Mouse (Mus musculus) cerebral cortex, adult 2 months (tissue): ENCODE results near the gene Cbx4.

Experiments used
- WGBS: fragments of 180-500 bp; shearing (Covaris S2); methylation state at CpG from one replicate; pipeline ENCODE4 v1.1.7; 2018; 5-methylcytosine and 5-hydroxymethylcytosine counted together

Cbx4 gene

DNA sequence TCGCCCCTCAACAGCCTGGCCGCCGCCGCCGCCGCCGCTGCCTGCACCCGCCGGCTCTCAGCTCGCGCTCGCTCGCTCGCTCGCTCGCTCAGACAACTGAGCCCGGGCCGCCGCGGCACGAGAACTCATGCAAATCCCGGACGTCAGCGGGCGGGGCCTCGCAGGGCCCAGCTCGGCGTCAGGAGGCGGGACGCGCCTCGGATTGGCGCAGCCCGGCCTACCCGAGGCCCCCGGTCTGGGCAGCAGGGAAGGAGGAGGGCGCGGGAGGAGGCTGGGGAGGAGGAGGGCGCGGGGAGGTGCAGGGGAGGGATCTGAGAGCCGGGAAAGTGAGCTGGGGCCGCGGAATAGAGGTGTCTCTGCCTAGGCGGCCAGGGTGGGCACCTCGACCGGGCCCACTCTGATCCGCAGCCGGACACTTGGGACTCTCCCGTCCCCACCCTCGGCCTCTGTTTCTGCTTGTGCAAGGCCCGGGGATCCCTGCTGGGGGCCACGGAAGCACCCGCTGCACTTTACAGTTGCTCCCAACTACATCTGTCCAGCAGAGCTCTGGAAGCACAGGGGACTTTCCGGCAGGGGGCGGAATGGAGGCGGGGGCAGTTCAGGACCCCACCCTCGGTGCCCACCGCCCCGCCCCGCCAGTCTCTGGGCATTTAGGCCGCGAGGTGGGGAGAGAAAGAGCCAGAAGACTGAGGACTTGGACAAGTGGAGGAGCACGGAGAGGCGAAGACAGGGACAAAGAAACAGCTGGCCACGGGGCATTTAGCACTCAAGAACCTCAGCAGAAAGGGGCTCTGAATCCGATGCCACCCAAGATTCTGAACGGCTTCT, at the start of gene Cbx4:
Gene Cbx4 (minus strand): TSS at position 78 of the 828 bp plus-strand sequence.
- WGBS = 1% methylated on average over 66 of the region's 67 CpGs

DNA sequence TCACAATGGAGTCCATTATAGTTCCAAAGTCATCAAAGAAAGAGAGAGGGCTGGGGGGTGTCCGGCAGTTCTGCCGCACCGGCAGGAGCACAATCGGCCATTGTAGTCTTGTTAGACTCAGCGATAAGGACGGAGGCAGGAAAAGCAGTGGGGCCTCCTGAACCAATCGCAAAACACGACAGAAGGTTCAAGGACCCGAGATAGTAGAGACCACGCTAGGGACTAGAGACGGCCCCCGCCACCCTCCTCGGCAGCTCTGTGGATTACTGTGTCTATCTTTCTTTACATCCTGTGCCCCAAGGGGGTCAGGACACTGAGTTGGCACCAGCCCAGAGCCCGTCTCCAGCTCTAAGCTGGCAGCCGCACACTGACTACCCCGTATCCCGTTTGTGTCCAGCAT, 48.6 kb upstream of the Cbx4 start:
- WGBS = 27% methylated on average over 17 of the region's 17 CpGs

DNA sequence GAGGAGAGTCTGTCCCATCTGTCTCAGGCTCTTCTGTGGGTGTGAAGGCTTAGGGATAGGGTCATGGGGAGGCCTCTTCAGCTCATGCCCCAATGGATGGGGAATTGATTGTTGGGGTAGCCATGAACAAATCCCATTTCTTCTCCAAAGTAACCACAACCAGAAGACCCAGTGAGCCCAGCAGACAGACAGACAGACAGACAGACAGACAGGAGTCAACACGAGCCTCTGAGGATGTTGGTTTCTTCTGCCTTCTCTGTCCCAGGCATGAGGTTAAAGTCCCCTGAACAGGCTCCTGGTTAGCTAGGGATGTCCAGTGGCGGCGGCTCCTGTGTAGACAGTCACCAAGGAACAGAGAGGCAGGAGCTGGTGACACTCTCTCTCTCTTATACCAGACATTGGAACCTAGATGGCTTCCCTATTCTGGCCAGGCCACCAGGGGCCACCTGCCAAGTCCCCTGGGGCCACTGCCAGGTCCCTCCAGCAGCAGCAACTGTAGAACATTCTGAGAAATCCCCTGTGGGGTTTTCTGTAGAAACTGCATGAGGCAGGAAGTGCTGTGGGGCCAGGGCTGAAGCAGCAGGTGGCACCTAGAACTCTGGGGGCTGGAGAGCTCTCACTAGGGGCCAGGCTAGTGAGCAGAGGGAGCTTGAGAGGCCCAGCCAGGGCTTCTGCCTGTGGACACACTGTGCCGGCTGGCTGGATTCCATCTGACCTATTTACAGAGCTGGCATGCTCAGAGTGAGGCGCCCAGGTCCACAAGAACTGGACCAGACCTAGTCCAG, 47.6 kb upstream of the Cbx4 start:
- WGBS = 76% methylated on average over 5 of the region's 5 CpGs

DNA sequence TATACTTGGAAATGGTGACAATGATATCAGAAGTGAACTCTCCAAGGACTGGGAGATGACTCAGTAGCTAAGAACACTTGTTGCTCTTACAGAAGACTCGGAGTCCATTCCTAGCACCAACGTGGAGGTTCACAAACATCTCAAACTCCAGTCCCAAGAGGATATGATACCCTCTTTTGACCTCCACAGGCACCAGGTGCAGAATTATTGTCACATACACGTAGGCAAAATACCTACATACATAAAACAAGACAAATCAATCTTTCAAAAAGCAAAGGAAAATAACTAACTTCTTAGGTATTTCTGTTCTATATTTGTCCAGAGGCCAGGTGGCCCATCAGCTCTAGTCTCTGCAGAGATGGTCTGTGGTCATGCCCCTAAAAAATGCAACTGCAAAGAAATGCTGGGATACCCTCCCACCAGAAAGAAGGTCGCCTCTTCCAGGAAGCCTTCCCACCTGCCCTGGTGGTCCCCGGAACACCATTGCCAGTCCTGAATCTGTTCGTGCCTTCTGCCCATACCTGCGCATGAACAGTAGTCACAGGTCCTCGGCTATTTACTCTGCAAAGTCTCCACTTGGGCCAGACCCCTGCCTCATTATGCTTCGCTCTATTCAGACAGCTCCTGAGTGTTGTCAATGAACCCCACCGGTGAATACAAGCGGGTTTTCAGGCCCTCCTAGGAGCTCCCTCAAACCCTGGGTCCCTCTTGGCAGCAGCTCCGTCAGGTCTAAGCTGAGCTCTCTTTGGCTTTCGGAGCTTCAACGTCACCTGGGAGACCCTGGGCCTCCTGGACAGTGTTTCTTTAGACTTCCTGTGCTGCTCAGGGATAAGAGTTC, 46.4 kb upstream of the Cbx4 start:
- 88% methylated on average over 14 of the region's 14 CpGs for WGBS

DNA sequence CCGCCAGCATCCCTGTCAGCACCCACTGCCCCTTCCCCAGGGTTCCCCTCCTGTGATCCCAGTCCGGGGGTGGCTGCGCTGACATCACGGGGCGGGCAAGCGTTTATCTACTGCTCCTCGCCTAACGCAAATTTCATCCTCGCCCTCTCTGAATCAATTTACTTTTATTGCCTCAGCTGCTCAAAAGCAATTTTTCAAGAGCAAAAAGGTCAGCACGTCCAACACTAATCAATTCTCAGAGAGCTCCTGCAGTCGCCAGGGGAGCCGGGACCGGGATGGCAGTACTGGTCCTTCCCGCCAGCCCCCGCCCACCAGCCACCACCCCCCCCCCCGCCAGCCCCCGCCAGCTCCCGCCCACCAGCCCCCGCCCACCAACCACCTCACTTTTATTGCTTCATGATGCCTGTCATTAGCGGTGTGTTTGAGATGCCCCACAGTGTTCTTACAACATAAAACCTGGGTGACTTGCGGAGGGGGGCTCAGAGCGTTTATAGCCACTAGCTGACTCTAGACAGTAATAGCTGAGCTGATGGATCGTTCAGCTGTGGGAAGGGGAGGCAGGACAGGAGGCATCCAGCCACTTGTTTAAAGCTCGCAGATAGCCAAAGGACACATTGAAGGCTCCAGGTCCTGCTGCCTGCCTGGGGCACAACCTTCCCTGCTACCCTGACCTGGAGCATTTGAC, 44.2 kb upstream of the Cbx4 start:
- 31% methylated on average over 24 of the region's 24 CpGs for WGBS

DNA sequence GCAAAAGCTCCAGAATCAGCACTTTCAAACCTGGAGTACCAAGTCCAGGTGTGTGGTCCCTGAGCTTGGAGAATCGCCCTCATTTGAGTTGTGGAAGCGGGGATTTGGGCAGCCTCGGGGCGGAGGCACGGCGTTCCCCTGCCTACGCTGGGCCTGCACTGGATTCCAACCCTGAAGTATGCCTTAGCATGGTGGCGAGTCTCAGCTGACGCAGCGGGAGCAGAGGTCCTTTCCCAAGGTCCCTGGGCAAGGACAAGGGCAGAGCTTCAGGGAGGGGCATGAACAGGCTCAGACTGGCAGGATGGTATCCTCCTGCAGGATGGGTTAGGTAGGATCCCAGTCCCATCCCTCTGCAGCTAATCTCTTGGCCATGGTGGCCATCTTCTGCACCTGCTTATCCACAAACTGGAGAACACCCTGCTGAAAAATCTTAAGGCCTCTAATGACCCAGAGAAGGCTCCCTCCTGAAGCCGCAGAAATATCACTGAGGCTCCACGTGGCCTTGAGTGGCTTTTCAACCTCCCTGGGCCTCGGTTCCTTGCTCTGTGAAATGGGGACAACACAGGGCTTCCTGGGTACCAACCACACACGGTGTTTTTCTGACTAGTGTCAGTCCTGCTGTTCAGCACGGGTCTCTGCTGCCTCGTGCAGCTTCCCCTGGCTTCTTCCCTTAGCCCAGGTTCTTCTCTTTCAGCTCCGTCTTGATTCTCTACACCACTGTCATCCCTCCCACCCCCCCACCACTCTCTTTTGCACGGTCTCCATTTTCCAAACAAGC, 43.4 kb upstream of the Cbx4 start:
- WGBS = 77% methylated on average over 18 of the region's 18 CpGs

DNA sequence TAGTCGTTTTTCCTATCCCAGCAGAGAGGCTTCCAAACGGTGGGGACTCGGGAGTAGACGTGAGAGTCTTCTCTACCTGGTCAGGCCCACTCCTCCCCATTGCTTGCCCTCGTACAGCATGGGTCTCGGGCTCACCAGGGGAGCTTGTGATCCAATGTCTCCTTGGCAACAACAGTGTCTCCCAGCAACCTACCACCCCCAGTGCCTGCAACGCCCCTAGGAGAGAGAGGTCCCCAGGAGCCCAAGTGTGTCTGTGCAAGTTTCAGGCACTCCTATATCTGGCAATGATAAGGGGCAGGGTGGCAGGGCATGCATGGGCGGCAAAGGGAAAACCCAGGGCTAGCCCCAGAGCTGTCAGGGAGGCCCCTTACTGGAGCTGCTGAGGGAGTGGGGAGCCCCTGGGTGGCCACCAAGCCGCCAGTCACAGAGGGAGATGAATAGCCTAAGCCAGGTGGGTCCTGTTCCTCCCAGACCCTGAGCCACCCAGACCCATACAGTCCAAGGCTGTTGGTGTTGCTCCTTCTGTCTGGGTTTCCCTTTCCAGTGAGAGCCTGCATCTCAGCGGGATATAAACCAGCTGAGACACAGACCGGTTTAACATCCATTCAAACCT, 42.8 kb upstream of the Cbx4 start:
- 72% methylated on average over 11 of the region's 11 CpGs for WGBS

DNA sequence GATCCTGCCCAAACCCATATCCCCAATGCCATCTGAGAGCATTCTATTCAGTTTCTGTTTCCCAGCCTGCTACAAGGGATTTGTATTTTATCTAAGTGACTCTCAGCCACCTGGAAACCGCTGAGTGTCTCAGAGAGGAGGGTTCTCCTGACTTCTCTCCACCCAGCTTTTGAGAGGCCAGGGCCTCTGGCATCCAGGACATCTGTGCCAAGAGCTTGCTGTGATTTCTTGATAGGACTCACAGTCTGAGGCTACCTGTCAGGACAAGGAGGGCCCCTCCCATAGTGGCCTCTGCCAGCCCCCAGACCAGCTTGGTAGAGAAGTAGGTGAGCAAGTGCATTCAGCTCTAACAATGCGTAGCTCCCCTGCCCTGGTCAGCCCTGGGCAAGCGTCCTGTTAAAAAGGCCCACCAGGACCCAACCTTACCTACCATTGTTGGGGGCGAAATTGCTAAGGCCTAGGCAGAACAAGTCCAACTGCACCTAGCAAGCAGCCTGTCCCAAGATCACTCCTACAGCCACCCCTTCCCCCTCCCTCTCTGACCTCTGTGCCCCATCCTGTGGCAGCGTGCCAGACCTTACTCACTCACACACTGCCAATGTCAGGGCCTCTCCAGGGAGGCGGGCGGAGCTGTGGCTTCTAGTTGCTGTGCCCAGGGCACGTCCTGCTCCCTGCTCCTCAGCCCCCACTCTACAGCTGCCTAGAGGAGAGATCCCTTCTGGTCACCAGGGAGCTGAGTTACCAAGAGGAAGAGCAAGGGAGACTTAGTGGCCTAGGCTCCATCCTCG, 41.9 kb upstream of the Cbx4 start:
- 74% methylated on average over 9 of the region's 9 CpGs for WGBS

DNA sequence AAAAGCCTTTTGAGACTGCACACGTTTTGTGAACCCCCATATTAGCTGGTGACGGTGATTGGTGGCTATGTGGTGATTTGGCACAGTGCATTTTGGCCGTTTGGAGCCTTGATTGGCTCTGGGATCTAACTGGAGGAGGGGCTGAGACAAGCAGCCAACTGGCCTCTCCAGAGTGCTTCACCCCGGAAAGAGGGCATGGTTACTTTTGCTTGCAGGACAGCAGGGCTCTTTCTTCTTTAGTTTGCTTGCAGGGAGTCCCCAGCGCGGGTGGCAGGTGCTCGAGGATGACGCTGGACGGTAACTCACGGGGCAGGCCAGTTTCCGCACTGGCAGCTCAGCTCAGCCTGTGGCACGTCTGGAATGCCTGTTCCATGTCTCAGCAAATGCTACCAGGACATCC, 41.1 kb upstream of the Cbx4 start:
- 49% methylated on average over 12 of the region's 12 CpGs for WGBS

DNA sequence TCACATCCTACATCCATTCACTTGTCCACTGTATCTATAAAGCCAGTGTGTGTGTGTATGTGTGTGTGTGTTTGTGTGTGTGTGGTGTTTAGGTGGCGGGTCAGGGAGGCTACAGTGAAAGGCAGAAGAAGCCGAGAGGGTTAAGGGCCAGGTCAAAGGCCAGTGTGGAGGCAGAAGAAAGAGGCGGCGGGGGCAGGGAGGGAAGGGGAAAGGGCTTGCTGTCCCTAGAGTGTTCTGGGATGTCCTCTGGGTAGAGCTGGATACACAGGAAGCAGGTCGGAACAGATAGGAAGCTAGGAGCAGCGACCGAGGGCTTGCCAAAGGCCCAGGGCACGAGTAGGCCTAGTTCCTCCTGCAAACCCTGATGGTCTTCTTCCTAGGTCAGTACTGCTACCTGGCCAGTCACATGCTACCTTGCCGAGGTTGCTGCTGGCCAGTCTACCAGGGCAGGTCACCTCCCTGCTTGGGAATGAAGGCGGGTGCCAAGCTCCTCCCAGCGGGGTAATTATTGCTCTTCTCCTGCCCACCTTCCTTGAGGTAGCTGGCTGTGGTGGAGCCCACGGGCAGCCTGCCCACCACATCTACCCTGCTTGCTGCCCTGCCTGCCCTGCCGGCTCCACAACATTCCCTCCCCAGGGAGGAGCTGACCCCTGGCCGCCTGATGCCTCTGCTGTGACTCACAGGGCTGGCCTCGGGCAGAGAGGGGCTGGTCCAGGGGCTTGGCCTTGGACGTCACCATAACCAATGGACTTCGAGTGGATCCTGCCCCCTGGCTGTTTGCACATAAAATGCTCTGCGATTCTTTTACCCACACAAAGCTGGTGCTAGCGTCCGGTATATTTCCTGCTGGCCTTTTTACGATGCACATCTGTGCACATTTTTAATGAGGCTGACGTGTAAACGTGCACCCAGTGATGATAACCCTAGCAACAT, 40.2 kb upstream of the Cbx4 start:
- 52% methylated on average over 23 of the region's 23 CpGs for WGBS

DNA sequence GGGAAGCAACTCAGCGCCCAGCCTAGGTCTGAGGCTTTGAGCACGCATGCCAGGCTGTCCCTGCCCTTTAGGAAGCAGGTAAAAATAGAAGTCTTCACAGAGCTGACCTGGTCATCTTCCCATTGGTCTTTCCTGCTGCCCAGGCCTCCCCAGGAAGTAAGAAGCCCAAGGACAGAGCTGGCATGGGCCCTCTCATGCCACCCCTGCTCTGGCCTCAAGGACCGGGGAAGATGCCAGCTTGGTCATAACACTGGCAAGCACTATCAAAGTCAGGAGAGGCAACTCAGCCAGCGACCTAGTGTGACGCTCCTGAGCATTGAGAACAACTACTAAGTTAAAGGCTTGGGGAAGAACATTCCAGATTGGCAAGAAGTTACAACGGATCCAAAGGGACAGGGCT, 38.5 kb upstream of the Cbx4 start:
- WGBS = 91% methylated on average over 6 of the region's 6 CpGs

DNA sequence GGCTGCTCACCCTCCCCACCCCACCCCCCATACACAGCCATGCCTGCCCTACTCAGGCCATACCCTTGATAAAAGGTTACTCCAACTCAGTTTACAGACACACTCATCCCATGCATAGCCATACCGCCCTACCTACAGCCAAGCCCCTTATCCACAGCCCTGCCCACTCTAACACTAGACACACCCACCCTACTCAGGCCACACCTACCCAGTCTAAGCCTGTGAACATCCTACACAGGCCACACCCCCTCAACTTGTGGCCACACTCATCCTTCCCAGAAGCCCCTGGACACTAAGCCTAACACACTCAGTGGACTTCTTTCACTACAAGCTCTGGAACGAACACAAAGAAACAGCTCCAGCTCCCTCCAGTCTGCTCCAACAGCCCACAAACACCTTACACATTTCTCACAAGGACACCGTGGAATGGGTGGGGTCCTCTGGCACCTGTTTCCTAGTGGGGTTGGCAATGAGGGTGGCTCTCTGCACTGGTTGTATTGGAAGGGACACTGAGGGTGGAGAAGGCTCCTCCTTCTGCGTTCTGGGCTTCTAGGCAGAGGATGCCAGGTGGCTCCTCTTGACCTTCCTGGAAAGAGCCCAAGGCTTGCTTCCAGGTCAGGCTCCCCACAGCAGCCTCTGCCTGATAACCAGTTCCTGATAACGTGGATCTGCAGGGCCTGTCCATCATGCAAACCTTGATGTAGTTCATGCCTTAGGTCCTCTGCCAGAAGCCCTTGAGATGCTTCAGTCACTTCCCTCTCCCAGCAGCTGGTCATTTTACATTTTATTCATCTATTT, 37.7 kb upstream of the Cbx4 start:
- 77% methylated on average over 5 of the region's 5 CpGs for WGBS

DNA sequence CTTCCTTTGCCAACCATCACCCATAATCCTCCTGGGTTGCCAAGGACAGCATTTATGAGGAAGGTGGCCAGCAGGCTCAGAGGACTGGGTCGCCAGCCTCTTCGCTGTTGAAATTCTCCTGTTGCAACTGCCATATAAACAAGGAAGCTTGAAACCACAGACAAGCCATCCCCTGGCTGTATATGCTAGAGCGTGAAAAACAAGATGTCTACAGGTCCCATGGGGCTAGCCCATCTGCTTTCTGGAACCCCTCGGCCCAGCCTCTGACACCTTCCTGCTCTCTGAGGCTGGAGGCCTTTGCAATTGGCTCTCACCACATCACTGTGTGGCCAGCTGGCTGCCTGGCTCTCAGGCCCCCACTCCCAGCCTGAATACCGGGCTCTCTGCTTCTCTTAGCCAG, 36.4 kb upstream of the Cbx4 start:
- WGBS = 85% methylated on average over 5 of the region's 5 CpGs

DNA sequence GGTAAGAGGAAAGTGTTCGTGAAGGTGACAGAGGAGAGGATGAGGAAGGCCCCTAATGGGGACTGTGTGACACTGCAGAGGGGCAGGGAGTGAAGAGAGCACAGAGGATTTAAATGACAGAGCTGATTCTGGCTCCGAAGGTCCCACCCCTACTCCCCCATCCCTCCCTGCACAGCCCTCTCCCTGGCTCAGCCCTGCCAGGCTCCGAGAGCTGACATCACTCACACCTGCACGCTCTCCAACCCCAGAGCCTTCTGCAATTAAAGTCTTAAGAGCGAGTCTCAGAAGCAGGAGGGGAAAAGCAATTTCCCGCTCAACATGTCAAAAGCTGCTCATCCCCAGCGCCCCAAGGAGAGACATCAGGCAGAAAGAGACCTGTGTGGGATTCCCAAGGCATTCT, 32.9 kb upstream of the Cbx4 start:
- 73% methylated on average over 7 of the region's 7 CpGs for WGBS

DNA sequence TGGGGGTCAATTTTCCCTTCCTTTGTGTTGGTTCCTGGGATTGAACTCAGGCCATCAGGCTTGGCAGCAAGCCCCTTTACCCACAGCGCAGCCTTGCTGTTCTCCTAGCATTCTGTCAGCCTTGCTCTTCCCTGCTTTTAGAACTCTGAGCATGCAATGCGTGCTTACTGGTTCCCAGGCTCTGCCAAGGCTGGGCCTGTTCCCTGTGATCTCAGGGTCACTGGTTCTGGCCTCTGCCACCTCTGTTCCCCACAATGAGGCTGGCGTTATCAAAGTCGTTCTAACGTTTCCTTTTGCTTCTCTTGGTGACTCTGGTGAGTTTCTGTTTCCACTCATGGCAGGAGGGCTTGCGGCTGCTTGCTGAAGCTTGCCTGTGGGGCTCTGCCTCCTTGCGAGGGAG, 31.9 kb upstream of the Cbx4 start:
- WGBS = 74% methylated on average over 7 of the region's 7 CpGs

DNA sequence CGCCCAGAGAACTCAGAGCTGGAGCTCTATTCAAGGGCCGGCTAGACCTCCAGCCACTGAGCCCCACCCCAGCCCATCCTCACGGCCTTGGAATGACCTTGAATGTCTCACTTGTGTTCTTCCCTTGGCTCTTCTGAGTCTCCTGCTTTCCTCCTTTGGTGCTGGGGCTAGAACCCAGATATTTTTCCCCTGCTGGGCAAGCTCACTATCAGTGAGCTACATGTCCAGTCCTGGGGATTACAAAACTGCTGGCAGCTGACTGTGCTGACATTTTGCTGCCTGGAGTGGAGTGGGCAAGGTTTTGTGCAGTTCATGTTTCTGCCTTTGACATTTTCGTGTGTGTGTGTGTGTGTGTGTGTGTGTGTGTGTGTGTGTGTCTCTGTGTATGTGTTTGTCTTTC, 31.0 kb upstream of the Cbx4 start:
- WGBS = 86% methylated on average over 4 of the region's 4 CpGs

DNA sequence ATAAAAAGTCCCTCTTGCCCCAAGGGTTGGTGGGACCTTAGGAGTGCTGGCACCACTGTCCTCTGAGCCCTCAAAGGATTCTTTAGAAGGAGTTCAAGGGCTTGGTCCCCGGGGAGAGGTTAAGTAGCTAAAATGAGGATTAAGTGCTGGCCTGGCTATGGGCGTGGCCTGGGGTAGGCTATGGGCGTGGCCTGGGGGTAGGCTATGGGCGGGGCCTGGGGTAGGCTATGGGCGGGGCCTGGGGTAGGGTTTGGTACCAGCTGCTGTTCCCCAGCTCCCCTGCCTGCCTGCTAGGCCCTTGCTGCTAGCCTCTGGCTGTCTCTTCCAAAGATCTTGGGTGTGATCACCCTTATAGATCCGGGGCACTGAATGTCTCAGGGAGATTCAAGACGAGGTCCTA, 25.3 kb upstream of the Cbx4 start:
- WGBS = 26% methylated on average over 7 of the region's 7 CpGs
